Mouse (Mus musculus) T-cell, adult 2 months (primary cell): ENCODE results near the gene Cdc42bpa.
A peak's percentile ranks its signal among the peaks of the same experiment; 100 is the strongest.

ENCODE experiments used
- DNase-seq: peaks from one replicate; pipeline ENCODE4 v3.0.0; 2022; ENCODE audit warnings: low spot score

Cdc42bpa gene

GRCm38 (mm10) chr1:180191651-180192220, 231.5 kb downstream of the Cdc42bpa start:
- DNase-seq: no peak

GRCm38 (mm10) chr1:180192866-180193265, 232.6 kb downstream of the Cdc42bpa start:
- DNase-seq: no peak

GRCm38 (mm10) chr1:180193391-180193935, 233.2 kb downstream of the Cdc42bpa start:
- DNase-seq: no peak

GRCm38 (mm10) chr1:180194048-180194447, 233.8 kb downstream of the Cdc42bpa start:
- no peak for DNase-seq

GRCm38 (mm10) chr1:180194781-180195471, 234.7 kb downstream of the Cdc42bpa start:
- DNase-seq: peak; percentile 28

- peak; percentile 99 for DNase-seq
Observed at GRCm38 (mm10) chr1:180195703-180196381, 235.6 kb downstream of the Cdc42bpa start.

GRCm38 (mm10) chr1:180196508-180196907, 236.2 kb downstream of the Cdc42bpa start:
- DNase-seq: no peak

- DNase-seq: no peak
Observed at GRCm38 (mm10) chr1:180197956-180198355, 237.7 kb downstream of the Cdc42bpa start.

- peak; percentile 57 for DNase-seq
Observed at GRCm38 (mm10) chr1:180198959-180199714, 238.9 kb downstream of the Cdc42bpa start, which contains the start of gene Coq8a. Coq8a (minus strand) TSS chr1:180199602.

- DNase-seq: no peak
Observed at GRCm38 (mm10) chr1:180199715-180200050, 239.4 kb downstream of the Cdc42bpa start.

GRCm38 (mm10) chr1:180200722-180201121, 240.4 kb downstream of the Cdc42bpa start:
- no peak for DNase-seq

- no peak for DNase-seq
Observed at GRCm38 (mm10) chr1:180208370-180208769, 248.1 kb downstream of the Cdc42bpa start.

GRCm38 (mm10) chr1:180210031-180210432, 249.8 kb downstream of the Cdc42bpa start:
- DNase-seq: no peak

- DNase-seq: no peak
Observed at GRCm38 (mm10) chr1:180210781-180211271, 250.6 kb downstream of the Cdc42bpa start.

GRCm38 (mm10) chr1:180212911-180213310, 252.6 kb downstream of the Cdc42bpa start:
- DNase-seq: no peak

- DNase-seq: peak; percentile 73
Observed at GRCm38 (mm10) chr1:180215044-180215443, 254.8 kb downstream of the Cdc42bpa start.
